Mouse (Mus musculus): ENCODE measurements around the gene Unc93b1.

DNA sequence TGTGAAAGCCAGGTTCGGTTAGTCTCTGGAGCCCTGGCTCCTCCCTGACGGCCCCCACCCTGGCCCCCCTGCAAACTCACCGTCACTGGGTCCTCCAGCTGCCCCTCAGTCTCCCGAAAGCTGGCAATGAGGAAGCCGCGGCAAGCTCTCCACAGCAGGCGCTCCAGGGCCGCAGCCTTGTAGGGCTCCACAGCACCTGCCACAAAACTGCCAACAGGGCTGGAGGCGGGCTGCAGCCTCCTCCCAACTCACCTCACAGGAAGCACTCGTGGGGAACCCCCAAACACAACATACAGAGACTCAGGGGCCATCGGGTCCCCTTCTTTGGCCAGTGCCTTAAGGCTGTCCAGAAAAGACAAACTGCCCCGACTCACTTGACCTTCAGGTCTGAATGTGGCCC is 32.0 kb upstream of the Unc93b1 start:
- TF ChIP-seq POLR2A (IDR thresholded peaks at IDR 0.05; ENCODE audit: low read depth, low read length) (no peak), CTCF (IDR thresholded peaks at IDR 0.05; ENCODE audit: borderline replicate concordance, insufficient read depth, low read length) (no peak)
